Mouse (Mus musculus) MEL-GATA-1-ER (cell line): Measurements from ENCODE around the gene Safb2.

Source experiments
- DNase-seq: peaks from one replicate; pipeline ENCODE4 v3.0.0-alpha.2; 2012; ENCODE audit warnings: low read depth; ENCODE audit errors: extremely low read depth

Gene Safb2

GRCm38 (mm10) chr17:56522744-56523143 is 61.6 kb downstream of the Safb2 start:
- no peak for DNase-seq

DNA sequence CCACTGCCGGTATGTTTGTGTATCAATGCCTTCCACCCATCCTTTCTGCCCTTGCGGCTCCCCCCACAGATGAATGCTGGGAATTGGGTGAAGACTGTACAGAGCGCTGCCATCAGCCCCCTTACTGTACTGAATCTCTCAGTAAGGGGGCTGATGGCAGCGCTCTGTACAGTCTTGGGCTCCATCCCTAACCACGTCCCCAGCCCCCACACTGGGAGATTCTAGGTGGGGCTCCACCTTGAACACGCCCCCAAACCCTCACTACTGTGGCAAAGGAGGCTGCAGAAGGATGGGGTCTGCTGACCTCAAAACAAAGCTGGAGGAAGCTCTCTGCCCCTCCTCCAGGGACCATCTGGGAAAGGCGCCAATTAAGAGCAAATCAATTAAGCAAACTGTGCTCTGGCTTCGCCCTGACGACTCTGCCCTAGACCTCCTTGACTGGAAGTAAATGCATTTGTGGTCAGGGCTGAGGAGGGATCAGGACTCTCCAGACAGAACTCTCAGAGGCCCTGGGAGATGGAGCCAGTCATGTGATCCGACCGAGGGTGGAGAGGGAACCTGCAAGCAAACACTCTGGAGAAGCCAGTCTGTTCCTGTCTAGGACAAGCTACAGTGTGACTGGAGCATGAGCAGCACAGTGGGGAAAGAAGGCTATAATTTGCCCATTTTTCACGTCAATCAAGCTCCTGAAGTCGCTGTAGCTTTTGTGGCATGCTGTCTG is 68.5 kb downstream of the Safb2 start:
- DNase-seq, result no peak

- no peak for DNase-seq
Observed at GRCm38 (mm10) chr17:56514916-56515315, 69.5 kb downstream of the Safb2 start.

- DNase-seq, result no peak
Observed at GRCm38 (mm10) chr17:56514330-56514729, 70.1 kb downstream of the Safb2 start.

GRCm38 (mm10) chr17:56512310-56512709 is 72.1 kb downstream of the Safb2 start, which contains the start of gene Znrf4:
Znrf4 (minus strand) TSS chr17:56512431.
- no peak for DNase-seq

DNA sequence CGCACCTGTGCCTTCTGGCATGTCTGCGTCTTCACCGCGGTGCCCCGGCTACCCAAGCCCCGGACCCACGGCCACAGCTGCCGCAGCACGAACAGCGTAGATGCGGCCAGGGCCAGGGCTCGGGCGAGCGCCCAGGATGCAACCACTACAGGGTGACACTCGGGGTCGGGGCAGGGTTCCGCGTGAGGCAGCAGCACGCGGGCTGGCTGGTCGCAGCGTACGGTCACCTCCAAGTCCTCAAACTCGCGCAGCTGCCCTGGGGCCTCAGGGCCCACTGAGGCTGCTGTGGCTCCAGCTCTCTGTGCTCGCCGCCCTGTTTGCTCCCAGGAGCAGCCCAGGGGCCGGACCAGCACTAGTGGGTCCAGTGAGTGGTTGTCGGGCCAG is 72.7 kb downstream of the Safb2 start:
- DNase-seq, result no peak

DNA sequence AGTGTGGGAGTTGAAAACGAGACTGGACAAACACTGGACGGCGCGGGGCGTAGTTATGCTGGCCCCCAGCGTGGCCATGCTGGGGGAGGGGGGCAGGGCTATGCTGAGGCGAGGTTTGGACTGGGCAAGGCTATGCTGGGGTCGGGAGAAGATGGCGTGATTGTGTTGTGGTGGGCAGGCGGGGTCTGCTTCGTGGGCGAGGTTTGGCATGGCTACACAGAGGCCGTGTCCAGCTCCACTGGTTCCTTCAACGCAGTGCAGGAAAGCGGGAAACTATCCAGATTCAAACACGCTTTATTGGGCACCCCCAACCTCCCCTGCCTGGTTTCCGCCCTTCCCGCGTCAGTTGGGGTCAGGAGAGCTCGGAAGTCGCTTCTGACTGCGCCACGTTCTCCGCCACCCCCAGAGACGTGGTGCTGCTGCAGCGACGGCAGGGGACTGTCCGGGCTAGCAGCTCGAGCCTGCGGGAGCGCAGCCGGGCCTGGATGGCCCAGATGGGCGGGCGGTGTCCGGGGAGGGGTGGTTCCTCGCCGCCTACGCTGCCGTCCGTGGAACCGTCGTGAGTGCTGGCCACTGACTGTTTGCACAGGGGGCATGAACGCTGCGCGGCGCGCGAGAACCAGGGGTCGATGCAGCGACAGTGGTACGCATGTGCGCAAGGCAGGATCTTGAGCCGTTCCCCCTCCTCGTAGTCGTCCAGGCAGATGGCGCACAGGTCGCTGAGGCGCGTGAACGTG is 73.2 kb downstream of the Safb2 start:
- no peak for DNase-seq
